Mouse (Mus musculus): ENCODE measurements around the gene Wars. TPM values are rescaled to one million over a fixed set of nuclear protein-coding genes. Genes with fewer than 3 reads are reported as not detected.

Wars gene
- polyA plus RNA-seq, 1 experiment from 2014 or later: 113 TPM

DNA sequence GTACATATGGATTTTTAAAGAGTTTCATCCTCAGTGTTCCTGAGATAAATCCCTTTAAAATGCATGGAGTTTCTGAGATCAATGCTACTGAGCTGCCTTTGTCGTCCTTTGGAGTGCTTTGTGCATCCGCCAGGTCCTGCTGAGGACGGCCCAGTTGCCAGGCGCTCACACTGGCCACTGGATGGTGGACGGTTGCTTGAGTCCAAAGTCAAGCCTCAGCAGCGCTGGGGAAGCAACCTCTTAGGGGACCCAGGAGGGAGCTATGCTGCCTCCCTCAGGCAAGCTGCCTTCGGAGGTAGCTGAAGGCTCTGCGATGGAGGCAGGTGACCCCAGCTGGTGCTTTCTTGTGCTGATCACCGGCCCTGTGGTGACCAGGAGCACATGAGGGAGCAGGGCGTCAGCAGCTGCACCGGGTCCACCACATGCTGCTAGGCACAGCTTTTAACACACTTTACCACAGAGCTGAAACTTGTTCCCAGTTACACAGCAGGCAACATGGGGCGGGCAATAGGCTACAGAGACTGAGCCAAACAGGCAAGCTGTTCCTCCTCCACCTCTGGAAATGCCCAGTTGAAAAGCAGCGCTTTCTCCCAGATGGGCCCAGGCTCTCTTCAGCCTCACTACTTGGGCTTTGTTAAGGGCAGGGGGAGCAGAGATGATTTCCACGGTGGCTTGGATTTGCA is 11.8 kb upstream of the Wars start:
- H3K27me3 ChIP-seq: no peaks in the 10 kb centered on the region
- H3K9me3 ChIP-seq (replicated peaks): no peaks in the 10 kb centered on the region
- peaks cover 53% of the 10 kb centered on the region for H3K4me1 ChIP-seq
- no peak overlapping the region for H3K4me3 ChIP-seq
- peak overlapping the region; percentile 86 for H3K27ac ChIP-seq
- H3K36me3 ChIP-seq: no peaks in the 10 kb centered on the region; the same call in 1 of the 2 replicates
- peak overlapping the region; percentile 25; the same call in 1 of the 2 replicates for H3K9ac ChIP-seq
- WGBS: 28% methylated on average over 14 of the region's 14 CpGs
- no peak overlapping the region for H3K4me2 ChIP-seq (replicated peaks)
- ATAC-seq (ENCODE audit: low FRiP score): peak; percentile 47

DNA sequence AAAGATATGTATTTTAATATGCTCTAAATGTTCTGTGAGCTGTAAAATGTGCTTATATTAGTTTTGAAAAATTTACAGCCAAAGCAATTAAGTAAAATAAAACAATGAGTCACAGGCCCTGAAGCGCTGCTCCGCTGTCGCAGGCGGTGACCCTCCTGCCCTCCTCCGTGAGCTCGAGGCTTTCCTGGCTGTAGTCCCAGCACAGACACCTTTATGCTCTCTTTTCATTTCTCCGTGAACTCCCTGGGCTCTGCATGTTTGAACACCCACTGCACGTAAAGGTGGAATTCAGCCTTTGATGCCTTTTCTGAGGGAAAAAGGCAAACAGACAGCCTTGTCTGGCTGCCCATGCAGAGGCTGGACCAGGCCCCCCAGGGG is 10.3 kb upstream of the Wars start:
- WGBS: 46% methylated on average over 8 of the region's 8 CpGs
- H3K4me2 ChIP-seq (replicated peaks): 0 out of 2 replicates have a peak overlapping the region, but pooled peaks have one; percentile 3
- ATAC-seq (ENCODE audit: low FRiP score): no peak
- H3K9ac ChIP-seq: no peak overlapping the region
- no peaks in the 10 kb centered on the region for H3K9me3 ChIP-seq (replicated peaks)
- no peaks in the 10 kb centered on the region for H3K27me3 ChIP-seq
- no peaks in the 10 kb centered on the region; the same call in 1 of the 2 replicates for H3K36me3 ChIP-seq
- H3K27ac ChIP-seq: peak overlapping the region; percentile 36
- no peak overlapping the region for H3K4me3 ChIP-seq
- H3K4me1 ChIP-seq: peaks cover 49% of the 10 kb centered on the region

DNA sequence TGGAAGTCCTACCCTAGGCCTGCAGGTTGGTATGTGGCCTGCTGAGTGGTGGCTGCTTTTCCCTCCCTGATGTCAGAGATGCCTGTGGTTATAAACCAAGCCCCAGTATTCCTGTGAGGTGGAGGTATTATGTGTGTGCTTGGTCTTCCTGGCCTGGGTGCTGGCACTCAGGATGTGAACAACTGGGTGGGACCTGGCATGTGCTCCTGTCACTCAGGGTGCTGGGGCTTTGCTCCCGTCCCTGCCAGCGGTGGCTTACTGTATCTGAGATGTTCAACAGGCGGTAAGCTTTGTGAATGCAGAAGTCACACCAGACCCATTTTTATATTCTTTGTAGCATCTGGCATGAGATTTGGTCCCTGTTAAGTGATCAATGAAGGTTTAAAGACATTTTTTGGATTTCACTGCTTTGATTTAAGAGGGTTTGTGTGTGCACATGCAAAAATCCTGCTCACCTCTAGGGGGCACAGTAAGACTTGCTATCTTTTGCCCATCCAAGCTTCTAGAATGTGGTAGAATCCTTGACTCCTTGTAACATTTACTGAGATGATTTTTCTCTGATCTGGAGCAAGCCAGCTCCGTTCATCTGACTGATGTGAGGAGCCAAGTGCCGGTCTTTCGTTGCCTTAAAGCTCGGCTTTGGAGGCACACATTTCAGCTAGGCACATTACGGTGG is 9.8 kb upstream of the Wars start:
- Histone ChIP-seq H3K9me3 (replicated peaks) (no peaks in the 10 kb centered on the region), H3K4me2 (replicated peaks) (no peak overlapping the region), H3K4me1 (peaks cover 44% of the 10 kb centered on the region), H3K27me3 (no peaks in the 10 kb centered on the region), H3K4me3 (no peak overlapping the region), H3K9ac (no peak overlapping the region), H3K36me3 (peaks cover 4% of the 10 kb centered on the region; the same call in 1 of the 2 replicates), H3K27ac (peak overlapping the region; percentile 36)
- WGBS: 73% methylated on average over 8 of the region's 8 CpGs
- ATAC-seq (ENCODE audit: low FRiP score): no peak

GRCm38 (mm10) chr12:108902940-108903339 is 9.0 kb upstream of the Wars start:
- Histone ChIP-seq H3K4me2 (replicated peaks) (no peak overlapping the region), H3K9ac (no peak overlapping the region), H3K4me1 (peaks cover 36% of the 10 kb centered on the region), H3K9me3 (replicated peaks) (no peaks in the 10 kb centered on the region), H3K36me3 (peaks cover 9% of the 10 kb centered on the region; the same call in 1 of the 2 replicates), H3K27ac (no peak overlapping the region), H3K27me3 (no peaks in the 10 kb centered on the region), H3K4me3 (no peak overlapping the region)
- ATAC-seq (ENCODE audit: low FRiP score): no peak
- WGBS: 17% methylated on average over 8 of the region's 8 CpGs

DNA sequence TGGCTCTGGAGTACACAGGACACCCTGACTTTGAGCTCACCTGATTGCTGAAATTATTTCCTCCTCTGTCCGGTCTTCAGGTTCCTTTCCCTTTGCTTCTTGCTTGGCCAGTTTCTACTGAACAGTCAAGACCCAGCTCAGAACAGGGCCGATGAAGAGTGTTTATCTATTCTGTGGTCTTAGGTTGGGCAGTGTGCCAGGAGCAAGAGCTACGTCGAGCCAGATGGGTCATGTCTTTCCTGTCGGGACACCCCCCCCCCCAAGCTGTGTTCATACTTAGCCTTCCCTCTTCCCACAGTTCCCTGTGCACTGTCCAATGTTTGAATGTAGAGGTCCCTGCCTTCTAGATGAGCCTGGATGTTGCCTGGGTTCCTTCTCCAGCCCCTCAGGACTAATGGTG is 7.4 kb upstream of the Wars start:
- Histone ChIP-seq H3K9ac (no peak overlapping the region), H3K36me3 (peaks cover 9% of the 10 kb centered on the region; the same call in 1 of the 2 replicates), H3K4me2 (replicated peaks) (no peak overlapping the region), H3K4me3 (no peak overlapping the region), H3K9me3 (replicated peaks) (no peaks in the 10 kb centered on the region), H3K4me1 (peaks cover 28% of the 10 kb centered on the region), H3K27ac (no peak overlapping the region), H3K27me3 (no peaks in the 10 kb centered on the region)
- ATAC-seq (ENCODE audit: low FRiP score): no peak
- 76% methylated on average over 5 of the region's 5 CpGs for WGBS

DNA sequence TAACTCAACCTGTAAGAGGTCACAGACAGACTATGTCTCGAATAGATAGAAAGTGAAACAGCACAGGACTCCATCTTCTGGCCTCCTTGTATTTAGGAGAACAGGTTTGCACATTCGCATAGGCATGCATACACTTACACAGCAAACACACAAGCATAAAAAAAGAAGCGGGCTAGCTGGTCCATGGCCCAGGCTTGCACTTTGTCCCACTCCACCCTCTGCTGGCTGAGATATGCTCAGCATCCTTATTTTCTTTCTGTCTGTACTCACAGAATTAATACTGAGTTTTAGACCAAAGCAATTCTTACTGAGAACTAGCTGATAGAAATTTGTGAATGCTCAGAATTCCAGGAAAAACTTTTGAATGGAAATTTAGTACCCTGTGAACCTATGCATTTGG is 2.0 kb upstream of the Wars start:
- Histone ChIP-seq H3K4me3 (no peak overlapping the region), H3K4me1 (peaks cover 24% of the 10 kb centered on the region), H3K36me3 (peaks cover 9% of the 10 kb centered on the region; the same call in 1 of the 2 replicates), H3K27me3 (no peaks in the 10 kb centered on the region), H3K4me2 (replicated peaks) (no peak overlapping the region), H3K9me3 (replicated peaks) (no peaks in the 10 kb centered on the region), H3K9ac (no peak overlapping the region), H3K27ac (no peak overlapping the region)
- 71% methylated on average over 3 of the region's 3 CpGs for WGBS
- ATAC-seq (ENCODE audit: low FRiP score): no peak

GRCm38 (mm10) chr12:108894432-108894816 is 450 bp upstream of the Wars start:
- peak overlapping the region; percentile 74 for H3K4me2 ChIP-seq (replicated peaks)
- WGBS: 5% methylated on average over 7 of the region's 7 CpGs
- H3K9ac ChIP-seq: peak overlapping the region; percentile 65
- peaks cover 24% of the 10 kb centered on the region for H3K4me1 ChIP-seq
- no peaks in the 10 kb centered on the region for H3K9me3 ChIP-seq (replicated peaks)
- no peak; the same call in none of the 2 replicates for ATAC-seq (ENCODE audit: low FRiP score)
- H3K4me3 ChIP-seq: peak overlapping the region; percentile 81
- H3K36me3 ChIP-seq: peaks cover 24% of the 10 kb centered on the region
- H3K27me3 ChIP-seq: no peaks in the 10 kb centered on the region
- peak overlapping the region; percentile 30; the same call in 1 of the 2 replicates for H3K27ac ChIP-seq

DNA sequence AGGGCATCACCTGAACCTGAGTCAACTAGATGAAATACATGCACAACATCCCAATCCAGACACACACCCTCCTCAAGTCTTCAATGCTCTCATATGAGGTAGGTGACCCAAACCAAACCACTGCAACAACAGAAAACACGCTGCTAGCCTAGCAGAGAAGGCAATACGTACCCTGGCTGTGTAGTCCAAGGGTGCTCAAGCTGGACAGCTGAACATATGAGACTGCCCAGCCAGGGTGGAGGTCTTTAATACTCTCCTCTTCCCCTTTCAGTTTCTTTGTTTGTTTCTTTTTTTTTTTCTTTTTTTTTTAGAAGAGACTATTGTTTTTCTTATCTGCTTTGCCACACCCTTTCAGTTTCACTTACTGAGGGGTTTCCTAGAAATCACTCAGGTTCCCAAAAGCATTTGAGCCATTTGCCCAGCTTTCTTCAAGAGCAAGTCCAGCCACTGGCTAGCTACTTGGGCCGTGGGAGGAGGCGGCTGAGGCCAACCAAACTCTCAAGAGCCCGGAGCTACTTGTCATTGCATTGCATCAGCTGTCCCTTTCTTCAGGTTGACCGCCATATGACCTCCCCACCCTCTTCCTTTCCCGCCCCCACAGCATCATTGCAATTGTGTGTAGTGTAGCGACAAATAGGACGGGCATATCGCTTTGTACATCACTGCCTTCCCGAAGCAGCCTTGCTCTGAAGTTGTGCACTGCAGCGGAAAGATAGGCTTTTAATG is 822 bp downstream of the Wars start, which contains the start of gene Wdr25:
Gene Wdr25 (plus strand): TSS at position 643 of the 726 bp plus-strand sequence.
- H3K4me3 ChIP-seq: peak within 1 kb of the TSS; percentile 81
- H3K27ac ChIP-seq: peak within 1 kb of the TSS; percentile 30; the same call in 1 of the 2 replicates
- peak within 1 kb of the TSS; percentile 95 for H3K4me2 ChIP-seq (replicated peaks)
- no peaks in the 10 kb centered on the region for H3K27me3 ChIP-seq
- peak within 1 kb of the TSS; percentile 79 for H3K9ac ChIP-seq
- no peaks in the 10 kb centered on the region for H3K9me3 ChIP-seq (replicated peaks)
- H3K36me3 ChIP-seq: peaks cover 21% of the 10 kb centered on the region
- 22% methylated on average over 12 of the region's 12 CpGs for whole genome bisulfite sequencing
- H3K4me1 ChIP-seq: peaks cover 24% of the 10 kb centered on the region
- no peak for ATAC-seq (ENCODE audit: low FRiP score)

GRCm38 (mm10) chr12:108888632-108889031 is 5.3 kb downstream of the Wars start:
- no peak overlapping the region for H3K4me2 ChIP-seq (replicated peaks)
- no peaks in the 10 kb centered on the region for H3K27me3 ChIP-seq
- H3K36me3 ChIP-seq: peaks cover 62% of the 10 kb centered on the region
- ATAC-seq (ENCODE audit: low FRiP score): no peak
- H3K27ac ChIP-seq: no peak overlapping the region
- WGBS: 70% methylated on average over 4 of the region's 4 CpGs
- H3K4me3 ChIP-seq: no peak overlapping the region
- no peaks in the 10 kb centered on the region for H3K9me3 ChIP-seq (replicated peaks)
- no peak overlapping the region for H3K9ac ChIP-seq
- peaks cover 13% of the 10 kb centered on the region for H3K4me1 ChIP-seq

DNA sequence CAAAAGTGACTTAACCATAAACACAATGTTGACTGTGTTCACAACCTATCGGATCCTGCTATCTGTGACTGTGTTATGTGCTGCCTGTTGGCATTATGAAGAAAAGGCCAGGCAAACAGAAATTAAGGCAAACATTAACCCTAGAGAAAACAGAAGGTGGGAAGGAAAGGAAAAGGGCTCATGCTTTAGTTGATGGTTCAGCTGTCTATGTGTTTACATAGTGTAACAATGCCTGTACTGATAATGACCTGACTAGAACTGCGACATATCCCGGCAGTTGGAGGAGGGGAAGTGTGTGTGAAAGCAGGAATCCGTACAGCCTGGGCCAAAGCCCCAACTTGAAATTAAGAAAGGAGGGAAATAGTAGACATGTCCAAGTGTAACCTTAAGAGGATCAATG is 6.9 kb downstream of the Wars start:
- Histone ChIP-seq H3K27ac (no peak overlapping the region), H3K9ac (no peak overlapping the region), H3K4me1 (no peaks in the 10 kb centered on the region), H3K4me2 (replicated peaks) (no peak overlapping the region), H3K36me3 (peaks cover 77% of the 10 kb centered on the region), H3K4me3 (no peak overlapping the region), H3K9me3 (replicated peaks) (no peaks in the 10 kb centered on the region), H3K27me3 (no peaks in the 10 kb centered on the region)
- no peak for ATAC-seq (ENCODE audit: low FRiP score)
- WGBS: 91% methylated on average over 4 of the region's 4 CpGs

DNA sequence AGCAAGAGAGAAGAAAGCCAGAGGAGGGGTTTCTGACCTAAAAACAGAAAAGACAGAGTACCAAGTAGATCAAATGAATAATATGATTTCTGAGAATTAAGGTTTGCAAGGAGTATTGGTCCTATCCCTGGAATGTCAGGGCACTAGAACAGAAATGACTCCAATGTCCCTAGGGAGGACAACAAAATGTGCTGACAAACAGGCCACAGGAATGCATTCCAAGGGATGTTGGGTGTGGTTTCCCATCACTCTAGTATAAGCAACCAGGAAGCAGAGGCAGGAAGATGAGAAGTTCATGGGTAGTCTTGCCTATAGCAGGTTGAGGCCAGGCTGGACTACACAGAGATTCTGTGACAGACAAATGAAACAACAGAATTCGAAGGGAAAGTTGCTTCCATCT is 8.1 kb downstream of the Wars start:
- Histone ChIP-seq H3K4me3 (no peak overlapping the region), H3K9ac (no peak overlapping the region), H3K27me3 (no peaks in the 10 kb centered on the region), H3K4me2 (replicated peaks) (no peak overlapping the region), H3K9me3 (replicated peaks) (no peaks in the 10 kb centered on the region), H3K4me1 (no peaks in the 10 kb centered on the region), H3K36me3 (peaks cover 83% of the 10 kb centered on the region), H3K27ac (no peak overlapping the region)
- ATAC-seq (ENCODE audit: low FRiP score): no peak
- WGBS: 92% methylated on average over 1 of the region's 1 CpGs

DNA sequence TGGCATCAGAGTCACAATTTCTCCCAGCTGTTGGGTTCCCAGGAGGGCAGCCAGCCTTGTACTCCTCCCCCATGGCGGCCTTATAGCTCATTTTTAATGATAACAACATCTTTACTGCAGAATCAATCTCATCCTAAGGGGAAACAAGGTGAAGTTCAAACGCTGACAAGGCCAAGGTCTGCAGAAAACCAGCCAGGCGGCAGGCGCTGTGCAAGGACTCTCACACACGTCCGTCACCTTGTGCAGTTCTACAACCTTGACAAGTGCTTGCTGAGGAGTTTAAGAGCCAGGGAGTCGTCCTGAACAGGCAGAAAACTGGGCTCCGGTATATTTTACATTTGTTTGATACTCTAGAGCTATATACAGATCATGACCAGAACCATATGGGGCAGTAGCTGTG is 11.2 kb downstream of the Wars start:
- no peak overlapping the region for H3K4me2 ChIP-seq (replicated peaks)
- H3K9ac ChIP-seq: no peak overlapping the region
- H3K9me3 ChIP-seq (replicated peaks): no peaks in the 10 kb centered on the region
- no peak overlapping the region for H3K4me3 ChIP-seq
- no peaks in the 10 kb centered on the region for H3K4me1 ChIP-seq
- H3K36me3 ChIP-seq: peaks cover 83% of the 10 kb centered on the region
- H3K27ac ChIP-seq: no peak overlapping the region
- WGBS: 86% methylated on average over 8 of the region's 8 CpGs
- no peaks in the 10 kb centered on the region for H3K27me3 ChIP-seq
- ATAC-seq (ENCODE audit: low FRiP score): no peak
